Mouse (Mus musculus) heart, postnatal 0 days (tissue): ENCODE data around the gene Frmpd4.

Experiments used
- CTCF ChIP-seq: IDR thresholded peaks from 2 replicates; pipeline ENCODE4 v1.5.1; 2016; ENCODE audit warnings: antibody characterized with exemption, control low read depth, low read depth
- EP300 ChIP-seq: IDR thresholded peaks from 2 replicates; pipeline ENCODE4 v1.6.1; 2016; ENCODE audit warnings: antibody characterized with exemption, low read depth

- TF ChIP-seq CTCF (peak; percentile 73), EP300 (no peak)
Measured at GRCm38 (mm10) chrX:167497780-167498179, 1079.3 kb downstream of the Frmpd4 start.
